11 mouse cellular contexts compared by ENCODE assay signal in genomic region chr11:5952501-5952900, GRCm38 (mm10). TPM values are rescaled to one million over a fixed set of nuclear protein-coding genes. Genes with fewer than 3 reads are reported as not detected.
A peak's percentile ranks its signal among the peaks of the same experiment; 100 is the strongest.
DNase-seq lines count a peak whose midpoint lies in the region; TF ChIP-seq lines count a peak whose summit lies in the region.
"Had no signal": no experiment of that assay in that cellular context is flagged by ENCODE, and none has a peak within 500 bp of the region (broad histone marks: within the 10 kb centered on the region; RNA-seq: fewer than 3 reads in every experiment).

No protein-coding gene starts in this region.

- DNase-seq in adipocyte (ENCODE audit: low spot score), result peak; percentile 52
- peak; percentile 55 to 65 for DNase-seq in adrenal gland, postnatal 36 days
- peak; percentile 85 to 86 for DNase-seq in heart, postnatal 10 days
- peak; percentile 76 to 83 for DNase-seq in kidney, postnatal 4 days
- no peak for DNase-seq in embryo, embryonic 9.5 days (ENCODE audit: extremely low spot score)
- no peak for DNase-seq in B cell, adult 2 months
- DNase-seq in neural tube, embryonic 10.5 days (ENCODE audit: extremely low spot score, low spot score), result no peak
- no peak for DNase-seq in left cerebral cortex, adult 2 months (ENCODE audit: extremely low spot score in 1 of 2, low spot score in 2 of 2)

- intact Hi-C loops in heart, postnatal 10 days (cut with DNase I), result no loop called here
- intact Hi-C loops in left cerebral cortex, adult 2 months (cut with DNase I), result no loop called here

- no peak for TF ChIP-seq CTCF in left cerebral cortex, adult 2 months (IDR thresholded peaks at IDR 0.05)

- H3K27ac ChIP-seq in left cerebral cortex, adult 2 months, result no peak overlapping the region
- H3K27ac ChIP-seq: lung, embryonic 15.5 days had no signal

- no peak overlapping the region for H3K4me3 ChIP-seq in left cerebral cortex, adult 2 months
- H3K4me3 ChIP-seq: erythroblast, embryonic 14.5 days; lung, embryonic 15.5 days had no signal

RNA-seq across cellular contexts. Expression of gene Gck, which starts 2.6 kb away (rescaled TPM):
- total RNA-seq in adrenal gland, postnatal 36 days (2021), result 1 to 10 TPM; 2.1 to 2.4 TPM
- total RNA-seq in heart, postnatal 10 days (2021), result 1 to 10 TPM in 1 of 2 experiments, under 1 TPM in 1; 0.40 to 1.5 TPM
- 1 to 10 TPM; 1.7 to 2.4 TPM for total RNA-seq in left cerebral cortex, adult 2 months (2021)
- total RNA-seq: granulocyte monocyte progenitor cell, adult 5-6 weeks had no signal

RNA-seq across cellular contexts. Expression of gene Ykt6, which starts 3.0 kb away (rescaled TPM):
- 10 to 100 TPM; 70.0 to 86.4 TPM for total RNA-seq in adrenal gland, postnatal 36 days (2021)
- 10 to 100 TPM; 85.7 to 97.5 TPM for total RNA-seq in heart, postnatal 10 days (2021)
- total RNA-seq in left cerebral cortex, adult 2 months (2021), result 10 to 100 TPM; 75.8 to 79.8 TPM

RNA-seq across cellular contexts. Expression of gene Myl7, which starts 53.9 kb away (rescaled TPM):
- total RNA-seq in adrenal gland, postnatal 36 days (2021), result not detected
- 100 to 1,000 TPM; 363 to 942 TPM for total RNA-seq in heart, postnatal 10 days (2021)
- not detected for total RNA-seq in left cerebral cortex, adult 2 months (2021)
- total RNA-seq: granulocyte monocyte progenitor cell, adult 5-6 weeks had no signal

Comparison
In these comparisons a context has a peak if more than half of its experiments do, and no peak if none do; other contexts are left out.
1. DNase-seq: peak in adipocyte (single experiment), adrenal gland, postnatal 36 days (2 of 2), heart, postnatal 10 days (2 of 2) and kidney, postnatal 4 days (2 of 2); none in embryo, embryonic 9.5 days (single experiment), B cell, adult 2 months (0 of 2), neural tube, embryonic 10.5 days (single experiment) and left cerebral cortex, adult 2 months (0 of 2).
2. RNA of gene Myl7, which starts 53.9 kb away (total RNA-seq): 363 to 942 TPM in heart, postnatal 10 days; not detected in adrenal gland, postnatal 36 days and not detected in left cerebral cortex, adult 2 months; every median in the first group is over 100 times any median in the second.